Mouse (Mus musculus): ENCODE results near the gene Fgfr1op.
"Not testable (repeated sequence)": the region's sequence is repeated elsewhere in the genome, so short reads cannot be mapped to it uniquely, and the experiment has no call there.

Fgfr1op gene

DNA sequence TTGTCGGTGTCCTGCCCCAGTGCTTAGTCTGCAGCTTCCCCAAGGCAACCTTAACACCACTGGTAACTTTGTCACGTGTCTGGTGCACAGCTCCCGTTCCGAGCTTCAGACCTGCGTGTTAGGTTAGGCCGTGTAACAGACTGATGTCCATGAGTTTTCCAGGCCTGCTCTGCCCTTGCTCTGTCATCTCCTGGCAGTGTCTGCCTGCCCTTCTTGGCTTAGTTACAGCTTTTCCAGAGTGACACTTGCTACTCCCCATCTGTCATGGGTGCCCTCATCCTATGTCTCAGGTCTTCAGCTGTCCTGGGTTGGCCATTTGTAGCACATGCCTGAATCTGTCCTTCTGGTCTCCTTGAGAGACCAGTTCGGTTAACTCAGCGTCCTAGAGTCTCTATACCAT is 2.1 kb downstream of the Fgfr1op start:
- DNase-seq (ENCODE audit: low spot score in 2 of 2): not testable (repeated sequence)

DNA sequence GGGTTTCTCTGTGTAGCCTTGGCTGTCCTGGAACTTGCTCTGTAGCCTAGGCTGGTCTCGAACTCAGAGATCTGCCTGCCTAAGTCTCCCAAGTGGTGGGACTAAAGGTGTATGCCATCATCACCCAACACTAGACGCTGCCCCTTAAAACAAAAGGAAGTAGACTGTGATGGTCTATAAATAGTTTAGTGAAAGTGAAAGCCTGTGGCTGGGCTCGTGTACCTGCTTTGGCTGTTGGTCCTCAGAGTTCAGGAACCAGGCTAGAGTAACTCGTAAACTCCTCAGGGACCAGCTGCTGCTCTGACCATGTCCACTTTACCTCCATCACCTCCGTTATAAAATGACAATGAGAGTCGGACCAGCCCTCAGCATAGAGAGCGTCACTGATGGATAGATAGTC is 5.0 kb downstream of the Fgfr1op start:
- DNase-seq (ENCODE audit: low spot score in 2 of 2): no peak

DNA sequence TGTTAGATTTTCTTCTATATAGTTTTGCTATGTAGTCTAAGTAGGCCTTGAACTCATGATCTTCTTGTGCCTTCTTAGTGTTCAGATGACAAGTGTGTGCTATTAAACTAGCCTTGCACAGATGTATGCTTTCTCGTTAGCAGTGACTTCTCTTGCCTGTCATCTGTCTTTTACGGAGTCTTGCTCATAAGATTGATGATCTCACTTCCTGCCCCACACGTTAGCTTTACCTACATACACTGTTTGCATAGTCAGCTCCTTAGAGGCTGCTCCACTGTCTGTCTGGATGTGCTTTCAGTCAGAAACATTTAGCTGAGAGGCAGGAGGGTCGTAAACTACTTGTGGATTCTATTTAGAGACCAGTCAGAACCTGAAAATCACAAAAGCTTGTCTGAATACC is 5.8 kb downstream of the Fgfr1op start:
- no peak for DNase-seq (ENCODE audit: low spot score in 2 of 2)

DNA sequence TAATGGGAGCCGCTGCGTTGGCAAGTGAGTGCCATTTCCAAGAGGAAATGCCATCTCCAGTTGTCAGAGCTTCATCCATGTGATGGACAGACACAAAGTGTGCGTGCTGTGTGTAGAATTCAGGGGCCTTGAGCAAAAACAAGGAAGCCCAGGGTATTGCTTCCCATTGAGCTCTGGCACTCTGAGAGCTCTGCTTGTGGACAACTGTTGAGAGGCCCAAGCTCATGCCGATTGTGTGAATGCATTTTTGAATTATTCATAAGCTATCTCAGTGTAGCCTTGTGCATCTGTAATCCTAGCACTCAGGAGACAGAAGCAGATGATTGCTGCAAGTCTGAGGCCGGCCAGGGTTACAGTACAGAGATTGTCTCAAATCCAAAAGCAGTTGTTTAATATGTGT is 11.8 kb downstream of the Fgfr1op start:
- no peak for DNase-seq (ENCODE audit: low spot score in 2 of 2)

GRCm38 (mm10) chr17:8183815-8184214 is 18.5 kb downstream of the Fgfr1op start:
- no peak for DNase-seq (ENCODE audit: low spot score in 2 of 2)

GRCm38 (mm10) chr17:8184217-8184616 is 18.9 kb downstream of the Fgfr1op start:
- DNase-seq (ENCODE audit: low spot score in 2 of 2): no peak

DNA sequence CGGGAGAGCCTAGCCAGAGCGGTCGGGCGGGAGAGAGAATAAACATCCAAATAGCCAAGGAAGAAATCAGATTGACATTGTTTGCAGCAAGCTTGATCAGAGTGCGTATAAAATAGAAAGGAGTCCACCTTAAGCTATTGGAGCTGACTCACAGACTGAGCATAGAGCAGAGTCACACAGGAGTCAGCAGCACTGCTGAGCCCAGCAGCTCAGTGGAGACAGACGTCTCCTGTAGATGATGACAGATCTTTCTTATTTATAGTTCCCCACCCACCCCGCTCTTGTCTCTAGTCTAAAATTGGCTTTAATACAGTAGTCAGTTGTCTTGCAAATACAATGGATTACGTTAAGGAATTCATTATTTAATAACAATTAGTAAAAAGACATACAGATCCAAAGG is 28.4 kb downstream of the Fgfr1op start:
- no peak for DNase-seq (ENCODE audit: low spot score in 2 of 2)

DNA sequence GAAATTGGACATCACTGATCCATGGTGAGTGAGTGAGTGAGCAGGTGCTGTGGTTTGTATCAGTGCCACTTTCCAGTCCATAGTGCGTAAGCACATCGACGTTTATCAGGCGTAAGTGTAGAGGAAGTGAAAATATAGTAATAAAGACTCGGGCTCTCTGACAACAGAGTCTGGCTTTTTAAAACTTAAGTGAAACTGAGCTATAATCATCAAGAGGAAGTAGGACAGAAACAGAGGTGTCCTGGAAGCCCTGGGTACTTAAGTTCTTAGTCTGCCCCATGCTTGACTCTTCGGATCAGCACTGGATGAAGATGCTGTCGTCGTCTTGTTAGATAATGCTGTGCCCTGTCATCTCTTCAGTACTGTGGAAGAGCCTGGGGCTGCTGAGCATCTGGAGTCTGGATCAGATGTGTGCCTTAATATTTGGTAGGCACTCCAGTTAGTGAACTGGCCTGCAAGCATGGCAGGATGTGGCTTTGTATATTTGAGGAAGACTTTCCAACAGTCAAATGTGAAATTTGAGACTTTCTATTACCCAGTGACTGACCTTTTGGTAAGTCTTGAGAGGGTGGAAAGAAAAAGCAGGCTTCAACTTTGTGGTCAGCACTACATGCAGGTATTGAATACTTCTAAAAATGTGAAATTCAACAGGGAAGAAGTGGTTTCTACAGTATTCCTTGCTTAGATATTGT is 30.5 kb downstream of the Fgfr1op start:
- DNase-seq (ENCODE audit: low spot score in 2 of 2): no peak

DNA sequence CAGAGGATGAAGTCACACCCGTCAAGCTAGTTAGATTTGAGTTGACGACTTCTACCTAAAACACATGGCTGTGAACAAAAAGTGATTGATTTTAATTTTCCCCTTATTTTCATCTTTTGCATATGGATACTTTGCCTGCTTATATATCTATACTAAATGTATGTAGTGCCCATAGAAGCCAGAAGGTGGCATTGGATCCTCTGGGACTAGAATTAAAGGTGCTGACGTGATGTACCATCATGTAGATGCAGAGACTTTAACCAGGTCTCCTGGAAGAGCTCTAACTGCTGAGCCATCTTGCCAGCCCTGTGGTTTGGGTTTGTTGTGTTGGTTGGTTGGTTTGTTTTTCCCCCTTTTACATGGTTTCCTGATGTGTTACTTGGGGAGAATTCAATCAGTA is 32.4 kb downstream of the Fgfr1op start:
- no peak for DNase-seq (ENCODE audit: low spot score in 2 of 2)

DNA sequence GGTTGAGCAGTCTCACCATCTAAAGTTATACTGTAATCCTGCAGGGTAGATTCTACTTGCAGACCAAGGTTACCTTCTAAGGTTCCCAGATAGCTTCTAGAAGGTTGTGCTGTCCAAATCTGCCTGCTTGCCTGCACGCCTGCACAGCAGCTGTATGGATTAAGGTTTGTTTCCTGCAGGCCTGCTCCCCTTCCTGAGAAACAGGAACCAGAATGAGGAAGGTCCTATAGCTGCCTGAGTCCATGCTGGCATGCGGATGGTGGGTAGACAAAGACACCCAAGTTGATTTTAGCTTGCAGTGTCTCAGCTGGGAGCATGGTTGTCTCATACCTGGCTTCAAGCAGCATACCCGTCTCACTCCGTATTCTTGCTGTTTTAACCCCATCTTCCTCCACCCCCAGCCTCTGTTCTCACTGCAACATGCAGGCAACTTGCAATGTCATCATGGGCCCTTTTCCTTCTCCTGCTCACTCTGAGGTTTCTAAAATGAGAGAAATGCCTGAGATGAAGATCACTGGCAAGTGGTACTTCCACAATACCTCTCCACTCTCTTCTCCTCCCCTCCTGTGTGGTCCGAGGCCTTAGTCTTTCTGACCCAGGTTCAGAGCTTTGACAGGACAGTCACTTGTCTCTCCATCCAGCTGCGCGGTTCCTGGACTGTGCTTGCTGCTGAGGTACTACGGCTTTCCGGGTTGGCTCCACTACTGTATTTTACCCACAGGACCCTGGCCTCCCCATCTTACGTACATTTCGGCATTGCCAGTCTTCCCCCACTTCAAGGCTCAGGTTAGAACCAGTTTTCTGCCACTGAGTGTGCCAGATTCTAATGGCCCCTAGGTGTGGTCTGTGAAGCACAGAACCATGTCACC is 34.0 kb downstream of the Fgfr1op start:
- no peak for DNase-seq (ENCODE audit: low spot score in 2 of 2)

- no peak for DNase-seq (ENCODE audit: low spot score in 2 of 2)
These were observed 34.6 kb downstream of the Fgfr1op start for GRCm38 (mm10) chr17:8199936-8200330.

- no peak for DNase-seq (ENCODE audit: low spot score in 2 of 2)
These were observed 38.2 kb downstream of the Fgfr1op start for GRCm38 (mm10) chr17:8203487-8203886.

DNA sequence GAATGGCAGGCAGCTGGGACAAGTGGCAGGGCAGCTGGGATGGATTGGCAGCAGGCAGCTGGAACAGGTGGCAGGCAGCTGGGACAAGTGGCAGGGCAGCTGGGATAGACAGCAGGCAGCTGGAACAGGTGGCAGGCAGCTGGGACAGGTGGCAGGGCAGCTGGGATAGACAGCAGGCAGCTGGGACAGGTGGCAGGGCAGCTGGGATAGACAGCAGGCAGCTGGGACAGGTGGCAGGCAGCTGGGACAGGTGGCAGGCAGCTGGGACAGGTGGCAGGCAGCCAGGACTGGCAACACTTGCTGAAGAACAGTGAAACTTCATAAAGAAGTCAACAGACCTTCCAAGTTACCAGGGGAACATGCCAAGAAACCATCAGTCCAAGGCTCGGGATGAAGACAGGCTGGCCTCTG is 39.9 kb downstream of the Fgfr1op start:
- DNase-seq (ENCODE audit: low spot score in 2 of 2): not testable (repeated sequence)

- DNase-seq (ENCODE audit: low spot score in 2 of 2): no peak
These were observed 41.4 kb downstream of the Fgfr1op start for GRCm38 (mm10) chr17:8206691-8207090.

DNA sequence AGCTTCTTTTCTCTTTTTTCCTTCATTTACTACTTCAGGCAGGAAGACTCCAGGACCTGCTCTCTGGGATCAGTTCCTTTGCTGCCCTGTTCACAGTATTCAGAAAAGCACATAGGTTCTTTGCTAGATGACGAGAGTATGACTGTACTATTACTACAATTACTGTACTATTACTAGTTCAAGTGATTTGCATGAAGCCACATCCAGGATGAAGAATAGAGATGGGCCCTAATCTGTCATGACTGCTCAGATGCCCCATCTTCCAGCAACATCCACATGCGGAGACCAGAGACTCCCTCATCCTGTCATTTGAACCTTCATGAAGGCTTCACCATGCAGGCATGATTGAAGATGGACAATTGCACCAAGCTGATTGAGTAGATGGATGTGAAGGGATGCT is 44.4 kb downstream of the Fgfr1op start:
- DNase-seq (ENCODE audit: low spot score in 2 of 2): no peak

DNA sequence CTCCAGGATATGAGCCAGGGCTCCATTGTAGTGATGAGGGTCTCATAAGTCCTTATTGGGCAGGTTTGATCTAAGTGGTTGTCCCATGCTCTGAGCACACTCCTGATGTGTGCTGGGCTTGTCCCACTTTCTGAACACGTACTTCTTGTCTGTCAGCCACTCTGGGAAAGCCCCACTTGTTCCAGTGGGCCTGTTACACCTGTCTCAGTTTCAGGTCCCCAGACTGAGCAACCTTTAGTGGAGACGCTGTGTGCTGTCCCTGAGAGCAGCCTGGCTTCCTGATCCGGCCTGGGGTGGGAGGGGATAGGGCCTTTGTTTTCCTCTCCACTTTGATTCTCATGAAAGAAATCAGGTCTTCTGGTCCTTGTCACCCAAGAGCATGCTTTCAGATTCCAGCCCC is 44.9 kb downstream of the Fgfr1op start:
- no peak for DNase-seq (ENCODE audit: low spot score in 2 of 2)

DNA sequence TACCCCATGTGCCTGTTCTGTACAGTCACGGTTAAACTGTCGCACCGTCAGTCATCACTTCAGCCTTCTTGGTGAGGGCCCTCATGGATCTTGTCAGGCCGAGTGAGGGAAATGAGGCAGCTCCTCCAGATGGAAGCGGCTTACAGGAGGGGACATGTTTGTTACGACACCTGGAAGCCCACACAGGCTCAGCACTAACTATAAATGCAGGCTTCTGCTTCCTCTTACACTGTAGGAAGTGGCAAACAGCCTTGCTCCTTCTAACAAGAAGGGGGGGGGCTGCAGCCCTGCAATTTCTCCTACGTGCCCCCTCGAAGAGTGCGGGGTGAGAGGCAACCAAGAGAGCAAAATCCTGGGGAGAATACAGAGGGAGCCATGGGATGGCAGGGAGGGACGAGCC is 45.4 kb downstream of the Fgfr1op start:
- no peak for DNase-seq (ENCODE audit: low spot score in 2 of 2)

- no peak for DNase-seq (ENCODE audit: low spot score in 2 of 2)
These were observed 46.1 kb downstream of the Fgfr1op start for GRCm38 (mm10) chr17:8211399-8211798.

GRCm38 (mm10) chr17:8214369-8214768 is 49.1 kb downstream of the Fgfr1op start:
- no peak for DNase-seq (ENCODE audit: low spot score in 2 of 2)

DNA sequence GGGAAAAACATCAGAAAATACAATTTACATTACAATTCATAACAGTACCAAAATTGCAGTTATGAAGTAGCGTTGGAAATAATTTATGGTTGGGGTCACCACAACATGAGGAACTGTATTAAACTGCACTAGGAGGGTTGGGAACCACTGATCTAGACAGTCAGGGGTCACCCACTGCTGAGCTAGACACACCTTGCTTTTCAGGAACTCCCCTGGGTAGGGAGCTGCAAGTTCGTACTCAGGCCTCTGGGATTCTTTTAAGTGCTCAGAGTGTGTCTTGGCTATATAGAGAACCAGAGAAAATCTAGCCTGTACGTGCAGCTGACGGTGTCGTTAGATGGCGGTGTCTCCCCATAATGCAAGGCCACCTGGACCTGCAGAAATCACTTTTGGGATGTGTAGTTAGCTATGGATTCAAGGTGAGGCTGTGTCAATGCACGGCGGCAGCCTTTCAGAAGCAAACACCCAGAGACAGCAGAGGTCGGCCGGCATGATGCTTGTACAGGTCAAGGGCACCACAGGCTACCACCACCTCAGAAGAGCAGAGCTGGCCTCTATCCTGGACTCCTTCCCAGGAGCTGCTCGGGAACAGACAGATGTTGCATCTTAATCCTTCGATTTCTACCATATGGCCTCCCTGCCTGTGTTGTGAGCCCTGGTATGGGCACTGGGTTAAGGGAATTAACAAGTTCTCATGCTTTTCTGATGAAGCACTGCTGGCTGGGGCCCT is 49.9 kb downstream of the Fgfr1op start:
- no peak for DNase-seq (ENCODE audit: low spot score in 2 of 2)

DNA sequence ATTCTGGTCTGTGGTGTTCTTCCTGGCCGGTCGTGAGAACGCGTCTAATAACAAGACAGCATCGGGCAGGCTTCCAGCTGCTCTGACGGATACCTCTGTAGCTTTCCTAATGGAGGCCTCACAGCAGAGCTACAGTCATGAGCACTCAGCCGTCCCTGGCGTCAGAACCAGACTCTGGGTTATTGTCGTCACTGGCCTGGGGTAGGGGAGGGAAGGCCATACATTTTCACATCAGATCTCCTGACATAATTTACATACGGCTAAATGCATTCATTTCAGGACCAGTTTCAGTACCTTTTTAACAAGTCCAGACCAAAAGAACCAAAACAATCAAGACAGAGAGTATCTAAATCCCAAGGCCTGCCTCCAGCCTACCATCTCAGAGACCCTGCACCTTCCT is 57.9 kb downstream of the Fgfr1op start:
- DNase-seq (ENCODE audit: low spot score in 2 of 2): no peak

GRCm38 (mm10) chr17:8224072-8224471 is 58.8 kb downstream of the Fgfr1op start:
- no peak for DNase-seq (ENCODE audit: low spot score in 2 of 2)

GRCm38 (mm10) chr17:8225166-8225565 is 59.9 kb downstream of the Fgfr1op start:
- no peak for DNase-seq (ENCODE audit: low spot score in 2 of 2)

All from thymus, postnatal 10 days (tissue).